ENCODE assay signal across 8 mouse cellular contexts in the genomic region with DNA sequence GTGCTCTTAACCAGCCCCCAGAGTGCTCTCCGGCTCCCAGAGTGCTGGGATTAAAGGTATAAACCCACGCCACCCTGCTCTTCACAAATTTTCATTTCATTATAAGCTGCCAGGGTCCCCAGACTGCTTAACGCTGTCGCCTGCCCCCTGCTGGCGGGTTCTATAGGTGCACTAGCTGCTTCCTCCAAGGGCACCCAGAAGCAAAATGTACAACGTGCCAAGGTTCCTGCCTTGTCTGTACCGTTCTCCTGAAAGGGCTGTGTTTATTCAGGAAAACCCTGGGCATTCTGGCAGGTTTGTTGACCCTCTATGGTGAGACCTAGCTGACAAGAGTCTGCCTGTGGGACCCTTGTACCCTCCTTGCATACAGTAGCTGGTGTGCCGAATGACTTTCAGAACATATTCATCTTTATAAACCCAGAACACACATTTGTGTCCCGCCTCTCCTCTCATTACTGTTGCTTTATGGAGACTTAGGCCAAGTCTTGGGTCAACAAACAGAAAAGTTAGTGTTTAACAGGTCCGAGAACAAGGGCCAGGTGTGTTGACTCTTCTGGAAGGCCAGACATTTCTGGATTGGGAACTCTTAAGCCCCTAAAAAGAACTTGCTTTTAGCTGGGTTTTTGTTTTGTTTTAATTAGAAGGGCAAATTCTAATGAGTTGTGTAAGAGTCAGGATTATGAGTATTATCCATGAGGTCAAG. TPM values are rescaled to one million over a fixed set of nuclear protein-coding genes. Genes with fewer than 3 reads are reported as not detected.
DNase-seq lines count a peak whose midpoint lies in the region; ATAC-seq and TF ChIP-seq lines count a peak whose summit lies in the region.

No protein-coding gene starts in this region.

- no peaks in the 10 kb centered on the region for H3K36me3 ChIP-seq in C2C12 (ENCODE audit: control insufficient read depth, insufficient read depth)
- no peaks in the 10 kb centered on the region for H3K36me3 ChIP-seq in testis, adult 2 months (ENCODE audit: control insufficient read depth, insufficient read depth, low read length)

- no peak for ATAC-seq in cerebellum, adult (ENCODE audit: insufficient number of reproducible peaks, low FRiP score, low TSS enrichment)
- peak; percentile 61; the same call in 1 of the 2 replicates for ATAC-seq in megakaryocyte progenitor cell, adult 5-6 weeks (replicated peaks; ENCODE audit: poor library complexity)

- TF ChIP-seq CTCF in C2C12 (IDR thresholded peaks at IDR 0.05; ENCODE audit: control insufficient read depth, insufficient read depth, insufficient read length), result peak; percentile 38
- TF ChIP-seq CTCF in testis, adult 2 months (IDR thresholded peaks at IDR 0.05; ENCODE audit: control insufficient read depth, insufficient read depth, insufficient replicate concordance, low read depth, low read length), result peak; percentile 61; the same call in 1 of the 2 replicates

- peak; percentile 7 for DNase-seq in cerebellum, adult 11-12 months
- DNase-seq in c-Kit-positive CD71-negative TER-119-negative erythroid progenitor cells, embryonic 14.5 days (ENCODE audit: low read depth), result peak; percentile 49
- DNase-seq in gastrocnemius, postnatal 14 days, result peak; percentile 64
- peak; percentile 31 for DNase-seq in layer of hippocampus, adult 9-10 months (ENCODE audit: low spot score)

- TF ChIP-seq POLR2A in testis, adult 2 months (IDR thresholded peaks at IDR 0.05; ENCODE audit: control insufficient read depth, low read depth, low read length), result no peak

- no peaks in the 10 kb centered on the region for H3K79me3 ChIP-seq in C2C12 (ENCODE audit: low read depth)

- no peaks in the 10 kb centered on the region for H3K79me2 ChIP-seq in C2C12 (ENCODE audit: control insufficient read depth, insufficient read depth)

- no peak overlapping the region for H3ac ChIP-seq in C2C12 (ENCODE audit: control insufficient read depth, insufficient read length, low read depth)

- H3K4me1 ChIP-seq in testis, adult 2 months (ENCODE audit: control insufficient read depth, insufficient read depth, low read length), result peaks cover 7% of the 10 kb centered on the region

- peak overlapping the region; percentile 56; the same call in 1 of the 2 replicates for H3K27ac ChIP-seq in testis, adult 2 months (ENCODE audit: control insufficient read depth, insufficient read depth, low read depth, low read length)

- intact Hi-C loops in gastrocnemius, postnatal 14 days (cut with DNase I; ENCODE audit: low total_unique reads), result loop anchor here (5.0 to 10.0 kb wide), 2 partner anchors 263 to 410 kb away; a partner anchor contains a TSS

- no peaks in the 10 kb centered on the region for H3K27me3 ChIP-seq in C2C12 (ENCODE audit: control insufficient read depth, insufficient read depth, insufficient read length)
- no peaks in the 10 kb centered on the region for H3K27me3 ChIP-seq in testis, adult 2 months (ENCODE audit: control insufficient read depth, insufficient read depth, low read length)

- H3K4me3 ChIP-seq in C2C12 (ENCODE audit: insufficient read depth, poor library complexity, severe bottlenecking), result no peak overlapping the region
- no peak overlapping the region for H3K4me3 ChIP-seq in testis, adult 2 months (ENCODE audit: control insufficient read depth, low read depth, low read length)

TF ChIP-seq in C2C12, 6 proteins besides CTCF, POLR2A, EP300 and RAD21:
- TF ChIP-seq USF1 (IDR thresholded peaks at IDR 0.05; ENCODE audit: low read depth) (no peak), CEBPB (IDR thresholded peaks at IDR 0.05; ENCODE audit: low read depth) (no peak), FOSL1 (IDR thresholded peaks at IDR 0.05; ENCODE audit: insufficient read depth, low read length, poor library complexity, severe bottlenecking) (no peak), MYOG (IDR thresholded peaks at IDR 0.05; ENCODE audit: control insufficient read depth, extremely low read depth, insufficient read length) (no peak), MAX (IDR thresholded peaks at IDR 0.05) (no peak), MYOD1 (IDR thresholded peaks at IDR 0.05; ENCODE audit: control insufficient read depth, insufficient read length, low read depth) (no peak)
TF ChIP-seq in C2C12: peak in this region for 0.

RNA-seq across cellular contexts. Expression of a gene that starts 32.8 kb away (rescaled TPM):
- polyA plus RNA-seq in C2C12 (2012; fragmentation: generic; extraction: Trizol), result 0.70 TPM
- total RNA-seq in gastrocnemius, postnatal 14 days (2021), result 1 to 10 TPM; 6.7 to 8.8 TPM
- not detected in 2 replicates for total RNA-seq in megakaryocyte progenitor cell, adult 5-6 weeks (2015)
- total RNA-seq in megakaryocyte progenitor cell, adult 5-6 weeks (2017), result 0.98 and 1.5 TPM in 2 replicates
- polyA plus RNA-seq in testis, adult 2 months (2012; rRNA removed), result 2.7 and 4.1 TPM in 2 replicates

Comparison
In these comparisons a context has a peak if more than half of its experiments do, and no peak if none do; other contexts are left out.
1. DNase-seq: peak in every context shown above with its lines; median percentile 64 in gastrocnemius, postnatal 14 days; 49 in c-Kit-positive CD71-negative TER-119-negative erythroid progenitor cells, embryonic 14.5 days; 31 in layer of hippocampus, adult 9-10 months; 7 in cerebellum, adult 11-12 months.